Mouse (Mus musculus): Measurements from ENCODE around the gene Vmn1r239-ps.

DNA sequence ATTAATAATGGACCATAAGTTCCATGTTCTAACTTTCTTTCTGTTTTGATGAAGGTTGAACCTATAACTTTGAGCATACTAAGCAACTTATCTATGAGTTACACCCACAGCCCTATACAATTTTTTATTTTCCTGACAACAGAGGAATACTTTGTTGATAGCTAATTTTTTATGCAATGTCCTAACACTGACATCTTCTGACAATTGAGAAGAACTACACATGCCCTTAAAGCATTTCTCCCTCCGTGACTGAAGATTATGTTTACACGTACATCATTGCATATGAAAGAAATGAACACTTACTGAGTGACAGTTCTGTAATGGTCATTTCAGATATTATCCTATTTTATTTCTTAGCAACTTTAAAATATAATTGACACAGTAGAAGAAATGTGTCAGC is 36.0 kb upstream of the Vmn1r239-ps start:
- no peak for TF ChIP-seq CTCF (IDR thresholded peaks at IDR 0.05; ENCODE audit: extremely low read depth, insufficient read depth, low read length)
- no peak for TF ChIP-seq POLR2A (IDR thresholded peaks at IDR 0.05; ENCODE audit: extremely low read depth, insufficient read depth, low read length)
